ENCODE assay signal across 21 mouse cellular contexts in genomic region chr9:66905990-66906389, GRCm38 (mm10). TPM values are rescaled to one million over a fixed set of nuclear protein-coding genes. Genes with fewer than 3 reads are reported as not detected.
DNase-seq lines count a peak whose midpoint lies in the region; ATAC-seq lines count a peak whose summit lies in the region.
"Had no signal": no experiment of that assay in that cellular context is flagged by ENCODE, and none has a peak within 500 bp of the region (broad histone marks: within the 10 kb centered on the region; RNA-seq: fewer than 3 reads in every experiment).

No protein-coding gene starts in this region.

- no peak overlapping the region for H3K27ac ChIP-seq in heart, embryonic 11.5 days (ENCODE audit: low read depth, low read length)
- H3K27ac ChIP-seq in limb, embryonic 13.5 days, result no peak overlapping the region
- H3K27ac ChIP-seq: hindbrain, embryonic 15.5 days; kidney, postnatal 0 days; midbrain, embryonic 12.5 days had no signal

- no peak overlapping the region for H3K4me2 ChIP-seq in heart, embryonic 11.5 days
- H3K4me2 ChIP-seq in limb, embryonic 13.5 days (replicated peaks), result no peak overlapping the region
- H3K4me2 ChIP-seq: hindbrain, embryonic 15.5 days; midbrain, embryonic 12.5 days had no signal

- H3K4me3 ChIP-seq in heart, embryonic 11.5 days (ENCODE audit: low read depth, low read length), result no peak overlapping the region
- H3K4me3 ChIP-seq in limb, embryonic 13.5 days, result no peak overlapping the region
- H3K4me3 ChIP-seq: hindbrain, embryonic 15.5 days; midbrain, embryonic 12.5 days had no signal

- H3K9ac ChIP-seq in heart, embryonic 11.5 days (ENCODE audit: low read depth, low read length), result no peak overlapping the region
- 0 out of 2 replicates have a peak overlapping the region, but pooled peaks have one; percentile 19 for H3K9ac ChIP-seq in limb, embryonic 13.5 days
- H3K9ac ChIP-seq: hindbrain, embryonic 15.5 days; midbrain, embryonic 12.5 days had no signal

- WGBS in heart, embryonic 11.5 days (ENCODE audit: insufficient replicate concordance), result 77% methylated on average over 9 of the region's 9 CpGs
- 77% methylated on average over 9 of the region's 9 CpGs for WGBS in limb, embryonic 13.5 days

- 0 out of 2 replicates have a peak, but pooled peaks cover 8% of the 10 kb centered on the region for H3K4me1 ChIP-seq in heart, embryonic 11.5 days (ENCODE audit: control insufficient read depth, insufficient read depth, low read length)
- peaks cover 11% of the 10 kb centered on the region for H3K4me1 ChIP-seq in limb, embryonic 13.5 days

- peak; percentile 54 for DNase-seq in heart, adult 11 months
- peak; percentile 14 for DNase-seq in urinary bladder, postnatal 14 days (ENCODE audit: low spot score)
- no peak for DNase-seq in urinary bladder, postnatal 25 days (ENCODE audit: low spot score)
- DNase-seq in kidney, adult 8-10 months, result no peak
- DNase-seq: adrenal gland, adult 8-10 months; cerebellum, adult 11 months; cerebellum, postnatal 25 days; heart, postnatal 14 days; layer of hippocampus, adult 9-11 months; liver; lung, adult 2 months; lung, postnatal 4 days; right cerebral cortex, postnatal 4 days had no signal

- H3K9me3 ChIP-seq in heart, embryonic 11.5 days (replicated peaks; ENCODE audit: control insufficient read depth, low read length), result no peaks in the 10 kb centered on the region
- no peaks in the 10 kb centered on the region for H3K9me3 ChIP-seq in limb, embryonic 13.5 days
- H3K9me3 ChIP-seq: hindbrain, embryonic 15.5 days; midbrain, embryonic 12.5 days had no signal

- no peaks in the 10 kb centered on the region for H3K36me3 ChIP-seq in heart, embryonic 11.5 days (ENCODE audit: control insufficient read depth, insufficient read depth, low read length)
- H3K36me3 ChIP-seq in limb, embryonic 13.5 days, result peaks cover 4% of the 10 kb centered on the region; the same call in 1 of the 2 replicates
- H3K36me3 ChIP-seq: hindbrain, embryonic 15.5 days; midbrain, embryonic 12.5 days had no signal

- H3K27me3 ChIP-seq in heart, embryonic 11.5 days (ENCODE audit: control insufficient read depth, insufficient read depth, low read length), result no peaks in the 10 kb centered on the region
- H3K27me3 ChIP-seq in limb, embryonic 13.5 days, result no peaks in the 10 kb centered on the region
- H3K27me3 ChIP-seq: hindbrain, embryonic 15.5 days; midbrain, embryonic 12.5 days had no signal

- ATAC-seq in heart, embryonic 11.5 days (replicated peaks; ENCODE audit: insufficient number of reproducible peaks, low FRiP score, low TSS enrichment), result no peak
- ATAC-seq in limb, embryonic 13.5 days (ENCODE audit: low FRiP score, low read depth), result no peak
- ATAC-seq in megakaryocyte, adult 5-6 weeks (ENCODE audit: poor library complexity, severe bottlenecking), result no peak
- ATAC-seq: forebrain, embryonic 14.5 days; intestine, postnatal 0 days had no signal

RNA-seq across cellular contexts. Expression of gene Rab8b, which starts 13.5 kb away (rescaled TPM):
- polyA plus RNA-seq in heart, embryonic 11.5 days (2014; fragmentation: Nextera tagmentation; extraction: Ambion mirVana), result 23.6 and 24.4 TPM in 2 replicates
- polyA plus RNA-seq in limb, embryonic 13.5 days (2015; fragmentation: Nextera tagmentation; extraction: Ambion mirVana), result 17.7 and 18.4 TPM in 2 replicates
- 78.2 and 82.1 TPM in 2 replicates for total RNA-seq in megakaryocyte, adult 5-6 weeks (2015)
- 141 and 154 TPM in 2 replicates for total RNA-seq in megakaryocyte, adult 5-6 weeks (2017)

RNA-seq across cellular contexts. Expression of gene Rps27l, which starts 39.9 kb away (rescaled TPM):
- polyA plus RNA-seq in heart, embryonic 11.5 days (2014; fragmentation: Nextera tagmentation; extraction: Ambion mirVana), result 614 and 628 TPM in 2 replicates
- 626 and 654 TPM in 2 replicates for polyA plus RNA-seq in limb, embryonic 13.5 days (2015; fragmentation: Nextera tagmentation; extraction: Ambion mirVana)
- total RNA-seq in megakaryocyte, adult 5-6 weeks (2015), result 368 and 391 TPM in 2 replicates
- total RNA-seq in megakaryocyte, adult 5-6 weeks (2017), result 149 and 154 TPM in 2 replicates

Comparison
In these comparisons a context has a peak if more than half of its experiments do, and no peak if none do; other contexts are left out.
1. DNase-seq: peak in heart, adult 11 months (single experiment) and urinary bladder, postnatal 14 days (single experiment); none in urinary bladder, postnatal 25 days (single experiment) and kidney, adult 8-10 months (0 of 2).